Mouse (Mus musculus) bone marrow macrophage, adult 2 months (primary cell): ENCODE results near the gene Mrpl23. TPM values are rescaled to one million over a fixed set of nuclear protein-coding genes. Genes with fewer than 3 reads are reported as not detected.
A peak's percentile ranks its signal among the peaks of the same experiment; 100 is the strongest.

Source experiments
- H3K27ac ChIP-seq: 2 replicates; pipeline ENCODE4 v1.5.1; 2012; ENCODE audit warnings: low read depth, low read length; ENCODE audit not compliant: insufficient read depth
- H3K4me1 ChIP-seq: 2 replicates; pipeline ENCODE4 v1.6.1; 2012; ENCODE audit warnings: low read length; ENCODE audit not compliant: control insufficient read depth, insufficient read depth
- H3K4me3 ChIP-seq: 2 replicates; pipeline ENCODE4 v1.5.1; 2012; ENCODE audit warnings: mild to moderate bottlenecking, low read length, moderate library complexity; ENCODE audit not compliant: insufficient read depth
- CTCF ChIP-seq: IDR thresholded peaks from 2 replicates; pipeline ENCODE4 v1.5.1; 2012; ENCODE audit warnings: low read depth, mild to moderate bottlenecking, low read length, moderate library complexity
- POLR2A ChIP-seq: IDR thresholded peaks from 2 replicates; pipeline ENCODE4 v1.6.1; 2012; ENCODE audit warnings: mild to moderate bottlenecking, low read depth, low read length, borderline replicate concordance
- polyA plus RNA-seq: library from polyadenylated mRNA; stranded (reverse); fragments of >200 nt; gene quantifications from 2 replicates; pipeline ENCODE4 v1.2.4, GENCODE M21; 2012; ENCODE audit not compliant: missing spikeins, insufficient read depth, insufficient read length

The Mrpl23 gene
- polyA plus RNA-seq, 1 experiment: 27.2 TPM

GRCm38 (mm10) chr7:142579069-142579468, 46.6 kb downstream of the Mrpl23 start:
- TF ChIP-seq CTCF (no peak), POLR2A (no peak)
- no peak overlapping the region for H3K27ac ChIP-seq
- no peaks in the 10 kb centered on the region for H3K4me1 ChIP-seq
- H3K4me3 ChIP-seq: no peak overlapping the region

GRCm38 (mm10) chr7:142580121-142580879, 47.8 kb downstream of the Mrpl23 start:
- Histone ChIP-seq H3K4me1 (no peaks in the 10 kb centered on the region), H3K4me3 (peak overlapping the region; percentile 36), H3K27ac (no peak overlapping the region)
- TF ChIP-seq POLR2A: no peak
- TF ChIP-seq CTCF: peak; percentile 53

GRCm38 (mm10) chr7:142581186-142581585, 48.7 kb downstream of the Mrpl23 start:
- Histone ChIP-seq H3K4me3 (no peak overlapping the region), H3K4me1 (no peaks in the 10 kb centered on the region), H3K27ac (no peak overlapping the region)
- TF ChIP-seq CTCF (no peak), POLR2A (no peak)

- no peak overlapping the region for H3K4me3 ChIP-seq
- no peak overlapping the region for H3K27ac ChIP-seq
- no peak for TF ChIP-seq CTCF
- TF ChIP-seq POLR2A: no peak
- H3K4me1 ChIP-seq: no peaks in the 10 kb centered on the region
These were observed 49.3 kb downstream of the Mrpl23 start for GRCm38 (mm10) chr7:142581656-142582228.

GRCm38 (mm10) chr7:142584882-142585281, 52.4 kb downstream of the Mrpl23 start:
- TF ChIP-seq POLR2A (no peak), CTCF (no peak)
- H3K4me3 ChIP-seq: no peak overlapping the region
- H3K27ac ChIP-seq: no peak overlapping the region
- no peaks in the 10 kb centered on the region for H3K4me1 ChIP-seq

- H3K4me3 ChIP-seq: no peak overlapping the region
- TF ChIP-seq POLR2A (no peak), CTCF (no peak)
- no peaks in the 10 kb centered on the region for H3K4me1 ChIP-seq
- no peak overlapping the region for H3K27ac ChIP-seq
These were observed 53.4 kb downstream of the Mrpl23 start for GRCm38 (mm10) chr7:142585890-142586289.

- H3K4me3 ChIP-seq: no peak overlapping the region
- H3K27ac ChIP-seq: no peak overlapping the region
- no peak for TF ChIP-seq POLR2A
- no peak for TF ChIP-seq CTCF
- H3K4me1 ChIP-seq: no peaks in the 10 kb centered on the region
These were observed 55.9 kb downstream of the Mrpl23 start for GRCm38 (mm10) chr7:142588282-142588941.

Other genes with a start within 250 kb of the Mrpl23 start
- gene Krtap5-1, start 235.6 kb upstream of the Mrpl23 start, polyA plus RNA-seq: not detected in 2 replicates
- gene Krtap5-4, start 229.1 kb upstream of the Mrpl23 start, polyA plus RNA-seq: not detected in 2 replicates
- 0.59 TPM in 1 of 2 replicates, not detected in the other for gene Ifitm10, start 158.9 kb upstream of the Mrpl23 start, polyA plus RNA-seq
- 1.1 TPM in 1 of 2 replicates, not detected in the other for gene Gm49369, start 150.0 kb upstream of the Mrpl23 start, polyA plus RNA-seq
- 2,800 and 3,060 TPM in 2 replicates for gene Ctsd, start 144.6 kb upstream of the Mrpl23 start, polyA plus RNA-seq
- gene Syt8, start 97.8 kb upstream of the Mrpl23 start, polyA plus RNA-seq: 5.6 TPM in 2 replicates
- gene Tnni2, start 90.9 kb upstream of the Mrpl23 start, polyA plus RNA-seq: 10.2 and 13.8 TPM in 2 replicates
- 320 and 327 TPM in 2 replicates for gene Lsp1, start 71.9 kb upstream of the Mrpl23 start, polyA plus RNA-seq
- 5.1 and 6.0 TPM in 2 replicates for gene Tnnt3, start 33.9 kb upstream of the Mrpl23 start, polyA plus RNA-seq
- gene Igf2, start 134.1 kb downstream of the Mrpl23 start, polyA plus RNA-seq: not detected in 2 replicates
- not detected in 2 replicates for gene Gm49394, start 137.3 kb downstream of the Mrpl23 start, polyA plus RNA-seq
- gene Ins2, start 210.7 kb downstream of the Mrpl23 start, polyA plus RNA-seq: not detected in 2 replicates